Mouse (Mus musculus) lung, postnatal 10 days (tissue): ENCODE measurements around the gene Magoh.

ENCODE experiments used
- DNase-seq: peaks from one replicate; pipeline ENCODE4 v3.0.0; 2021

Magoh gene

GRCm38 (mm10) chr4:107879254-107880050 is at the start of gene Magoh:
Gene Magoh, plus strand, starts transcription at chr4:107879755.
- peak; percentile 99 for DNase-seq

DNA sequence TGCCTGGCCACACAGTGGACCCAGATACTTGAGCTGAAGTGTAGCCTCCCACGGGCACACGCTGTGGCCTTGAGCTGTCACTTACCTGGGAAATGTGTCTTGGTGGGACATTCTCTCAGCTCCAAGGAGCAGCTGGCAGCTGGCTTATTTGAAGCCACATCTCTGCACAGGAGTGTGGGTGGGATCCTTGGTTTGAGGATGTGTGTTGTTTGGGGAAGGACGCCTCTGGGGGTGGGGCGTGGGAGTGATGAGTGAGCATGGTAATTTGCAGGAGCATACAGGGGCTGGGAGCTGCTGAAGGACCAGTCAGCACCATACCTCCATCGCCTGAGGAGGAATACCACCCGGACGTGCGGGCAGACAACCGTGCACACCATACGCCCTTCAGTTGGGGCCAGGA is 49.4 kb upstream of the Magoh start:
- DNase-seq, result no peak

DNA sequence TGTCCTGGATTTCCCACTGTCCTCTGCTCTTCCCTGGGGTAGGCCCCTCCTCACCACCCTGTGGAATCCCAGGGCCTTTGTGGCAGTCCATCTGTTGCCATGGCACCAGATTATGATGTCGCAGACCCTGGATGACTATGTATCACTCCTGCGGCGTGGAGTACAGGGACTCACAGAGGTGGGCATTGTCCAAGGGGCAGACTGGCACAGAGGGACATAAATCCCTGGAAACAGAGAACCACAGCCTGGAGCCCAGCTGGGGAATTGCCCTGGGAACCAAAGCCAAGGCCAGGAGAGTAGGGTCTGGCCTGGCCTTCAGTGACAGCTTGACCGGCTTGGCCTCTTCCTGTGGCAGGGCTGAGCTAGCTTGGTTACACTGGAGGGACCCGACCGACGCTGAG is 48.7 kb upstream of the Magoh start:
- no peak for DNase-seq

DNA sequence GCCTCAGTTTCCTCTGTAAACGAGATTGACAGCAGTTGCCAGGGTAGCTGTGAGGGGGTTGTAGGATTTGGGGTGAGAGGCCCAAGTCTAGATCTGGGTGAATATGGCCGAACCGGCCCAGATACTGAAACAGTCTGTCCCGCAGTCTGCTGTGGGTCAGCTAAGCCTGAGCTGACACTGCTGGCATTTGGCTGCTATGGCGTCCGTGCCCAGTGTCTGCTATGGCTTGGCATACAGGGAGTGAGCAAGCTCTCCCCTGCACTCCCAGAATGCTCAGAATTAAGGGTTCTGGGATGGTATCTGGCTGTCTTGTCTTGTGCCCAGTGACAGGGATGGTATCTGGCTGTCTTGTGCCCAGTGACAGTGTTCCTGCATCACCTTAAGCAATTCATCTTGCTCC is 47.9 kb upstream of the Magoh start:
- no peak for DNase-seq

DNA sequence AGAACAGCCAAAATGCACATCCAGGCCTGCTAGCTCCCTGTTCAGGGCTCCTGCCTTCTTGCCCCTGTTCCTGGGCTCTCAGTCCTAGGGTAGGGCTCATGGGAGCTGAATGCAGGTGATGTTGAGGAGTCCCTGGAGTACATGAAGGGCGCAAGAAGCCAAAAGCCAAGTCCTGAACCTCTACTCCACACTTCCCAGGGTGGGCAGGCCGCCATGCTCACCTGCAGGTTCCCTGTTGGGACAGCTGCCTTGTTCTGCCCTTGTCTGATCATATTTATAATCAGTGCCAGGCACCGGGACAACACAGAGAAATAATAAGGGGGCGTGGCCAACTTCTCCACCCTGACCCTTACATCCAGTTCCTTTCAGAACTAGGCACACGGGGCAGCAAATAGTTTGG is 46.0 kb upstream of the Magoh start:
- no peak for DNase-seq

DNA sequence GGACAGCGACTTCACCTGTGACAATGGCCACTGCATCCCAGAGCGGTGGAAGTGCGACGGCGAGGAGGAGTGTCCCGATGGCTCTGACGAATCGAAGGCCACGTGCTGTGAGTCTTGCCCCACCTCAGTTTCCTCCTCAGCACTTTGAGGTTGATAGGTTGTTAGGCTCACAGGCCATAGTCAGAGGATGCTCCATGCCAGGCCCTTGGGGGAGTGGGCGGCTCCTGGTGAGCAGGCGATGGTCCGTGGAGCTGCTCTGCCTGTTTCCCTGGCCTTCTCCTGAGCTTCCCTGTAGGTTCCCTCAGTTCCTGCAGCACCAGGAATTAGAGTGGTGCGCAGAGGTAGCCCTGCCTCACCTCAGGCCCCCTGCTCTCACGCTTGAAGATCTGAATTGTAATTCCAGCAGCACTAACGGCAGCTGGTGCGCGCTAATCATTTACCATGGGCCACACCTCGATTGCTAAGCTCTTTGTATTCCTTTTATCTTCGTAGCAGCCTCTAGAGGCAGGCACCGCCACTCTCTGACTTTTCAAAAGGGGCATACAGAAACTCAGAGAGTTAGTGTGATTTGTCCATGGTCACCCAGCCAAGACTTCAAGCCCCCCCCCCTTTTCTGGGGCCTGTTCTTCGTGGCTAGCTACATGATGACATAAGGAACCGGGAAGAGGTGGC is 44.8 kb upstream of the Magoh start:
- no peak for DNase-seq

DNA sequence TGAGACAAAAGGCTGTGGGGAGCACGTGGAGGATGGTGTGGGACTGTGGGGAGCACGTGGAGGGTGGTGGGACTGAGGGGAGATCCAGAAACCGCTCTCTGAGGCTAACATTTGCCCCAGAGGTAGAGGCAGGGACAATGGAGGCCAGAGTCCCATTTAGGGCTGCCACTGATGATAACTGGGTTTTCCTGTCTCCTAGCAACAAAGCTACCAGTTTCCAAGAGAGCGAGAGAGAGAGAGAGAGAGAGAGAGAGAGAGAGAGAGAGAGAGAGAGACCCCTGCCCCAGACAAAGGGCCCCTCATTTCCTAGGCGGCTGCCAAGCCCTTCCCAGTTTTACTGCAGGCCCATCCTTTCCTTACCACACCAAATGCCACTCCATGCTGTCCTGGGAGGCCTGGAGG is 44.0 kb upstream of the Magoh start:
- DNase-seq, result no peak

DNA sequence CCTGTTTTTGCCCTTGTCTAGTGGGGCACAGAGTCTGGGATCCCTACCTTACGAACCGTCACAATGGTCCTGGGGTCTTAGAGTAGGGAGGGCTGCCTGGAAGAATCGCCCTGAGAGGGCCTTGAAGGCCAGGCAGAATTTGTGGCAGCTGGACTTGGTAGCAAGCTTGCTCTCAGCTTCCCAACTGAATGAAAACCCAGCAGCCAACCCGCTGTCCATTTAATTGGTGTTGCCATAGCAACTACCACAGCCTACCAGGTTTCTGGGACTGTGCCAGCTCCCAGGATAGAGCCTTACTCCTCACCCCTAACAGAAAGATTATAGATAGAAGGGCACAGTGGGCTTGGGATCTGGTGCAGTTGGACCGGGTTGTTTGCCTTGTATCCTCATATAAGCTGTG is 42.8 kb upstream of the Magoh start:
- no peak for DNase-seq

GRCm38 (mm10) chr4:107837910-107838309 is 41.6 kb upstream of the Magoh start:
- DNase-seq, result no peak

DNA sequence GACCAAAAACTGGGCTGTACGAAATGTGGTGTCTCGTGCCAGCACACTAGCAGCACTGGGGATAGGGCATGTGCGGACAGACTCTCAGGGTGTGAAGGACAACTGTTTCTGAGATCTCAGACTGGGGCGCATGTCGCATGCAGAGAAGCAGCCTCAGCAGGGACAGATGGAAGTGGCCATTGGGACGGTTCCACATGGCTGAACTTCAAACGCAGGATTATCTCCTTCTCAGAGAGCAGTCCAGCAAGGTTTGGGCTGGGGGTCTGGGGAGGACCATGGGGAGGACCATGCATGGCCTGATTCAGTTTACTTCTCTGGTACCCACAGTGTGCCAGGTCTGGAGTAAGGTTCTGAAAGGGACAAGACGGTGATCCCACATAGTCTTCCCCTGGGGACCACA is 35.9 kb upstream of the Magoh start:
- DNase-seq, result no peak

- peak; percentile 81 for DNase-seq
Measured at GRCm38 (mm10) chr4:107844971-107845370, 34.6 kb upstream of the Magoh start.

- DNase-seq, result no peak
Measured at GRCm38 (mm10) chr4:107846795-107847194, 32.8 kb upstream of the Magoh start.

GRCm38 (mm10) chr4:107848546-107848945 is 31.0 kb upstream of the Magoh start:
- no peak for DNase-seq

DNA sequence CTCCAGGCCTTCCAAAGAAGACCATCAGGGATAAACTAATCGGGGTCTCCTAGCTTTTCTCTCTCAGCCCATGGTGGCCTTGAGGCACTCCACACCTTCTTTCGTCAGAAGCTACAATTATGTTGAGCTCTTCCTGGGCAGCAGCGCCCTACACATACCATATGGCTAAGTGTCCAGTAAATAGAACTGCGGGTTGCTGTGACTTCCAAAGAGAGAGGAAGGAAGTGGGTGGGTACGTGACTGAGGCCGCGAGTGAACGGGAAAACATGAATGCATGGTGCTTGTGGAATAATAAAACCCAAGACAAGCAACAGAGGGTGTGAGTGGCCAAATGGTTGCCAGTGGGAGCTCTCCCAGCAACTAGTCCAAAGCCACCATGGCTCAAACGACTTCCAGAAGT is 29.9 kb upstream of the Magoh start:
- no peak for DNase-seq

GRCm38 (mm10) chr4:107850091-107850490 is 29.5 kb upstream of the Magoh start:
- DNase-seq, result no peak

GRCm38 (mm10) chr4:107853333-107853732 is 26.2 kb upstream of the Magoh start:
- no peak for DNase-seq

- DNase-seq, result no peak
Measured at GRCm38 (mm10) chr4:107853836-107854235, 25.7 kb upstream of the Magoh start.

- DNase-seq, result no peak
Measured at GRCm38 (mm10) chr4:107856958-107857686, 22.4 kb upstream of the Magoh start.

DNA sequence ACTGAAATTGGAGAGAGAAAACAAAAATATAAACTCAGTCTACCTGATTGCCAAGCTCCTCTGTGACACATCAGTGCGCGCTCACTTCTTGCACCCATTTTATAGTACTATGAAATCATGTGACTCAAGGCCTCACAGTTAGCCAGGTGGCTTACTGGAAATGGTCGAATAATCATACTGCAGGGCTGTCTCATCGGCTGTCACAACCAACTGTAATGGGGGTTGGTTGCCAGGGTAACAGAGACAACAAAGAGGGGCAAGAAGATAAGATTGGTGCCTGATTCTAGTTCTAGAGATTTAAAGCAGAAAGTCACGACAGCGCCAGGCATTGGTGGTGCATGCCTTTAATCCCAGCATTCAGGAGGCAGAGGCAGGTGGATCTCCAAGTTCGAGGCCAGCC is 20.6 kb upstream of the Magoh start:
- DNase-seq, result no peak

- DNase-seq, result no peak
Measured at GRCm38 (mm10) chr4:107864866-107865265, 14.7 kb upstream of the Magoh start.

- DNase-seq, result no peak
Measured at GRCm38 (mm10) chr4:107881631-107882030, 2.1 kb downstream of the Magoh start.

- DNase-seq, result no peak
Measured at GRCm38 (mm10) chr4:107886371-107886770, 6.8 kb downstream of the Magoh start.

DNA sequence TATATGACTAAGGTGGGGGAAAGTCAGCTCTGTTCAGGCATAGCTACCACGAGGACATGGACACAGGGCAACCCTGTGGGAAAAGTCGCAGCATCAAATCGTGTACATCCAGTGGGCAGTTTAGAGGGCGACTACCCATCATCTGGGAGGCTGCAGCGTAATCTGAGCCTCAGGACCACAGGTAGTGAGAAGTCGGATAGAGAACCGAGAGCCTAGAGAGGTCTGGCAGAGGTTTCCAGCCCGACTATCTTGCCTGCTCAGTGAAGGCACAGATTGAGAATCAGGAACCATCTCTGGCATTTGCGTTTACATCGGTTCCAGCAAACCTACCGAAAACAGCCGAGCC is 9.8 kb downstream of the Magoh start:
- DNase-seq, result no peak
